Mouse (Mus musculus): ENCODE data around the gene Itsn1. TPM values are rescaled to one million over a fixed set of nuclear protein-coding genes. Genes with fewer than 3 reads are reported as not detected.

The Itsn1 gene
- polyA plus RNA-seq, 1 experiment from 2014 or later: 18.1 TPM

DNA sequence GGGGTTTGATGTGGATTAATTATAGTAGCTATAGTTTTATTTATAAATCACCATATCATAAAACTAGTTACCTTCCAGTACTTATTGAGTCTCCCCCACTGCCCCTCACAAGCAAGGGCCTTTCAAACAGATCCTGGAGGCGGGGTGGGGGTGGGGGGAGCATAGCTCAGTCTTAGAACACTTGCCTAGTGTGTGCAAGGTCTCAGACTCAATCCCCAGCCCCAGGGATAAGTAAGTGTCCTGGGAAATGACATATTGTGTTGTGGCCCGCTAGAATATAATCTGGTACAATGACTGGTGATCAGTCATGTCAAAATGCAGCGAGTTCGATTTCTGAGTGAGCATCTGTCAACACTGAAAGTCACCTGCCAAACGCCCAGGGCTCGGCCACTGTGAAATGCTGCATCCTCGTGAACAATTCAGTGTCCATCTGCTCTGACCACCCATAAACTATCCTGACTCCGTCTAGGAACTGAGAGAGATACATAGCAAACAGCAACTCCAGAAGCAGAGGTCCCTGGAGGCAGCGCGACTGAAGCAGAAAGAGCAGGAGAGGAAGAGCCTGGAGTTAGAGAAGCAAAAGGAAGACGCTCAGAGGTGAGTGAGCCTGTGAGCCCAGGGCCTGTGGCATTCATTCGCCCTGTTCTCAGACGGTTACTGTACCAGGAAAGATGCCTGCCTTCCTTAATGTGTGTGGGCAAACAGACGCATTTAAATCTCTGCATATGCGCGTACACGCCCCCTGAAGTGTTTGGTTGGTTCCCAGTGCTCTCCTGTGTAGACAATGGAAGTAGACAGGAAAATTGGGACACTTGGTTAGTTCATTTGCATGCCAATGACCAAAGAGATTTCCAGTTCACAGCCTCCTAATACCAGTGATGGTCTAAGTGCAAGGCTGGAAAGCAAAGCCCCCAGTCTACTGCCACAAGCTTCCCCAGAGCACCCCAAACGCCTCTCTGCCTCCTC lies 107.8 kb downstream of the Itsn1 start:
- H3K9me3 ChIP-seq (replicated peaks; ENCODE audit: control insufficient read depth, low read length): no peaks in the 10 kb centered on the region
- WGBS: 79% methylated on average over 18 of the region's 18 CpGs
- no peak overlapping the region for H3K9ac ChIP-seq (ENCODE audit: low read length)
- H3K4me3 ChIP-seq (replicated peaks; ENCODE audit: low read length): no peak overlapping the region
- ATAC-seq (ENCODE audit: insufficient read depth, low FRiP score): no peak
- no peaks in the 10 kb centered on the region for H3K36me3 ChIP-seq (ENCODE audit: control insufficient read depth, insufficient read depth, low read length)
- H3K27ac ChIP-seq (ENCODE audit: low read length): no peak overlapping the region
- no peaks in the 10 kb centered on the region for H3K4me1 ChIP-seq (ENCODE audit: control insufficient read depth, insufficient read depth, low read length)
- H3K4me2 ChIP-seq (ENCODE audit: low read depth, low read length): no peak overlapping the region
- H3K27me3 ChIP-seq (ENCODE audit: control insufficient read depth, insufficient read depth, low read length): no peaks in the 10 kb centered on the region

DNA sequence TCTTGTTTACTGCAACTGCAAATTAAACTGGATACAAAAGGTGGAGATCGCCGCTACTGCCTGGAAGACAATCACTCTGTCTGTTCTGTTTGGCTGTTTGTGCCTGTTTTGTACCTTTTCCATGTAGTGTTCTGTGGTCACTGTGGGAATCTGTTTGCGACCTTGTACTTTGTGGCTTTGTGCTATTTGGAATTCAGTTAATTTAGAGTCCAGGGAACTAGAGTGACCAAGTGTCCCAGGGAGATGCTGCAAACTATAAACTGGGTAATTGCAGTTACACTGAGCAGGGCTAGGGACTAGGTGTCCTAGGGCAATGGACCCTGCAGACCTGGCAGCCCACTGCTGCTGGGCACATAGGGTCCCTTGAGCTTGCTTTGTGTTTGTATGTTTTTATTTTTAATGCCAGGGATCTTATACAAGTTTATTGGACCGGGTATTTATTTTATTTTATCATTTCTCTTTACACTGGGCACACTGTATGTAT lies 108.5 kb downstream of the Itsn1 start:
- Histone ChIP-seq H3K27ac (ENCODE audit: low read length) (no peak overlapping the region), H3K27me3 (ENCODE audit: control insufficient read depth, insufficient read depth, low read length) (no peaks in the 10 kb centered on the region), H3K36me3 (ENCODE audit: control insufficient read depth, insufficient read depth, low read length) (no peaks in the 10 kb centered on the region), H3K4me2 (ENCODE audit: low read depth, low read length) (no peak overlapping the region), H3K9me3 (replicated peaks; ENCODE audit: control insufficient read depth, low read length) (no peaks in the 10 kb centered on the region), H3K9ac (ENCODE audit: low read length) (no peak overlapping the region), H3K4me3 (replicated peaks; ENCODE audit: low read length) (no peak overlapping the region), H3K4me1 (ENCODE audit: control insufficient read depth, insufficient read depth, low read length) (no peaks in the 10 kb centered on the region)
- ATAC-seq (ENCODE audit: insufficient read depth, low FRiP score): no peak
- 92% methylated on average over 4 of the region's 4 CpGs for WGBS

DNA sequence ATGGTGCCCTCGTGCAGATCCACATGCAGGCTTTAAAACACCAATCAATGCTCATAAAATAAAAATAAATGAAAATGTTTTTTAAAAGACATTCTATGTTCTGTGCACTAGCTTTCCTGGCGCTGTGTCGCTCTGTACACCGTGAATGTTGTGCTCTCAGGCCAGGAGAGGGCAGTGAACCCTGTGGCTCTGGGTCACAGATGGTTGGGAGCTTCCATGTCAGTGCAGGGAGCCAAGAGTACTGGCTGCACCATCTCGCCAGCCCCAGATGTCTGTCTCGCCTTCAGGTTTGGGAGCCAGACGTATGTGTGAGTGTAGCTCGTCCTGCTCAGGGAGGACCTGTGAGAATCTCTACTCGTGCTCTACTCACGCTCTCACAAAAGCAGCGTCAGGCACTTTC lies 109.7 kb downstream of the Itsn1 start:
- no peak for ATAC-seq (ENCODE audit: insufficient read depth, low FRiP score)
- WGBS: 77% methylated on average over 11 of the region's 11 CpGs
- H3K36me3 ChIP-seq (ENCODE audit: control insufficient read depth, insufficient read depth, low read length): no peaks in the 10 kb centered on the region

DNA sequence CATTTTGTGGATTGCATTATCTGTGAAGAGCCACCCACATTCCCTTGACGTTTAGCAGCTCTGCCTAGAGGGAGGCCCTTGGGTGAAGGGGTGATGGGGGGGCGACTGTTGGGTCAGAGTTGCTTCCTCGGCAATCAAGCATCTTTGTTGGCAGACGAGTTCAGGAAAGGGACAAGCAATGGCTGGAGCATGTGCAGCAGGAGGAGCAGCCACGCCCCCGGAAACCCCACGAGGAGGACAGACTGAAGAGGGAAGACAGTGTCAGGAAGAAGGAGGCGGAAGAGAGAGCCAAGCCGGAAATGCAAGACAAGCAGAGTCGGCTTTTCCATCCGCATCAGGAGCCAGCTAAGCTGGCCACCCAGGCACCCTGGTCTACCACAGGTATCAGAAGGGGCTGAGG lies 110.4 kb downstream of the Itsn1 start:
- no peak overlapping the region for H3K27ac ChIP-seq (ENCODE audit: low read length)
- ATAC-seq (ENCODE audit: insufficient read depth, low FRiP score): no peak
- WGBS: 46% methylated on average over 11 of the region's 11 CpGs
- H3K4me3 ChIP-seq (replicated peaks; ENCODE audit: low read length): no peak overlapping the region
- H3K9ac ChIP-seq (ENCODE audit: low read length): no peak overlapping the region
- no peaks in the 10 kb centered on the region for H3K9me3 ChIP-seq (replicated peaks; ENCODE audit: control insufficient read depth, low read length)
- H3K4me2 ChIP-seq (ENCODE audit: low read depth, low read length): no peak overlapping the region
- H3K36me3 ChIP-seq (ENCODE audit: control insufficient read depth, insufficient read depth, low read length): no peaks in the 10 kb centered on the region
- no peaks in the 10 kb centered on the region for H3K27me3 ChIP-seq (ENCODE audit: control insufficient read depth, insufficient read depth, low read length)
- H3K4me1 ChIP-seq (ENCODE audit: control insufficient read depth, insufficient read depth, low read length): no peaks in the 10 kb centered on the region

More for the DNA sequence above, 109.7 kb downstream of the Itsn1 start:
- Histone ChIP-seq H3K27ac (ENCODE audit: low read length) (no peak overlapping the region), H3K4me3 (replicated peaks; ENCODE audit: low read length) (no peak overlapping the region), H3K4me2 (ENCODE audit: low read depth, low read length) (no peak overlapping the region), H3K9ac (ENCODE audit: low read length) (no peak overlapping the region), H3K4me1 (ENCODE audit: control insufficient read depth, insufficient read depth, low read length) (no peaks in the 10 kb centered on the region), H3K27me3 (ENCODE audit: control insufficient read depth, insufficient read depth, low read length) (no peaks in the 10 kb centered on the region), H3K9me3 (replicated peaks; ENCODE audit: control insufficient read depth, low read length) (no peaks in the 10 kb centered on the region)

DNA sequence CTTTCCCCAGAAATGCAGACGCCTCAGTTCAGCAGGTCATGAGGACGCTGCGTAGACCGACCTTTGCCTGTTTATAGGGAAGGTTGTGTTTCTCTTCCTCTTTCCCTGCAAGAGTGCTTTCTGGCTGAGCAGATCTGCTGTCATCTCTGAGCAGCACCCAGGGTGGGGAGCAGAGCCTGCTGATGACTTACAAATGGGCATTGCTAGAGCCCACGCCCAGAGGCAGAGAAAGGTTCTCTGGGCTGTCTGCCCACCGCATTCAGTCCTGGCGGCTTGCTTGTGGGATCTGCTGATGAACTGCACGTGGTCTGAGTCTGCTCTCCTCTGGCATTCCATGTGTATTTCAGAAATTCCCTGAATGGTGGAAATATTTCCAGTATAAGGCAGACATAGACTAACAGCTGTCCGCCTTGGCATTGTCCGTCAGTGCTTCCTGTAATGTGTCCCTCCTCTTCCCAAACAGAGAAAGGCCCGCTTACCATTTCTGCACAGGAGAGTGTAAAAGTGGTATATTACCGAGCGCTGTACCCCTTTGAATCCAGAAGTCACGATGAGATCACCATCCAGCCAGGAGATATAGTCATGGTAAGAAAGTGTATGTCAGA lies 112.0 kb downstream of the Itsn1 start:
- H3K27ac ChIP-seq (ENCODE audit: low read length): no peak overlapping the region

DNA sequence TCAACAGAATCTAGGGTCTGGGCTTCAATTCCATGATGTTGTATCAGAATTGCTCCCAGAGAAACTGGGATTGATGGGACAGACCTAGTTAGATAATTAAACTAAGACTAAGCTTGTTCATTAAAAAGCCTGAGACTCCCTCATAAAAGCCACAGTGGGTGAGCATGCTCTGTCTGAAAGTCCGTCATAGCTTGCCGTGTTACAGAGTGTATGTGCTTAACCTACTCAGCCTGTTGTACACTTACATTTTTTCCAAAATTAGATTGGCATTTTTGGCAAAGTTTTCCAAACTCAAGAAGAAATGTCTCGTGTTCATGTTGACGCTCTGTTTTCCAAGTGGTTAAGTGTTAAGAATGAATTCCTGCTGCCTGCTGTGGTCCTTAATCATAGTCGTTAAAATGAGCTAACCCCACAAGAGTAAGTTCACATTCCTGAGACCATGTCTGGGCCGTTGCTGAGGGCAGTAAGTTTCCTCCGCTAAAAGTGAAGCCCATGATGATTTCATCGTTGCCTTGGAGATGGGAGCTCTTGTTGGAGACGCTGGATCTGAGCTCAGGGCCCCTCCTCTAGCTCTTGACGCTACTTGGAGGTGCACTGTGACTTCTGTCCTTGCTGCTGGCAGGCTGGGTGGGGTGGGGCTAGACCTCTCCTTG lies 117.1 kb downstream of the Itsn1 start:
- Histone ChIP-seq H3K36me3 (ENCODE audit: control insufficient read depth, insufficient read depth, low read length) (peaks cover 4% of the 10 kb centered on the region; the same call in 1 of the 2 replicates), H3K9me3 (replicated peaks; ENCODE audit: control insufficient read depth, low read length) (no peaks in the 10 kb centered on the region), H3K4me3 (replicated peaks; ENCODE audit: low read length) (no peak overlapping the region), H3K27ac (ENCODE audit: low read length) (peak overlapping the region; percentile 38; the same call in 1 of the 2 replicates), H3K4me2 (ENCODE audit: low read depth, low read length) (no peak overlapping the region), H3K27me3 (ENCODE audit: control insufficient read depth, insufficient read depth, low read length) (no peaks in the 10 kb centered on the region), H3K4me1 (ENCODE audit: control insufficient read depth, insufficient read depth, low read length) (peaks cover 4% of the 10 kb centered on the region; the same call in 1 of the 2 replicates), H3K9ac (ENCODE audit: low read length) (no peak overlapping the region)
- peak; percentile 45; the same call in 1 of the 2 replicates for ATAC-seq (ENCODE audit: insufficient read depth, low FRiP score)
- WGBS: 43% methylated on average over 10 of the region's 10 CpGs

More for the DNA sequence above, 112.0 kb downstream of the Itsn1 start:
- Histone ChIP-seq H3K27me3 (ENCODE audit: control insufficient read depth, insufficient read depth, low read length) (no peaks in the 10 kb centered on the region), H3K4me3 (replicated peaks; ENCODE audit: low read length) (no peak overlapping the region), H3K4me2 (ENCODE audit: low read depth, low read length) (no peak overlapping the region), H3K9ac (ENCODE audit: low read length) (no peak overlapping the region), H3K9me3 (replicated peaks; ENCODE audit: control insufficient read depth, low read length) (no peaks in the 10 kb centered on the region), H3K36me3 (ENCODE audit: control insufficient read depth, insufficient read depth, low read length) (no peaks in the 10 kb centered on the region), H3K4me1 (ENCODE audit: control insufficient read depth, insufficient read depth, low read length) (no peaks in the 10 kb centered on the region)
- 0 out of 2 replicates have a peak, but pooled peaks have one; percentile 31 for ATAC-seq (ENCODE audit: insufficient read depth, low FRiP score)
- WGBS: 77% methylated on average over 14 of the region's 14 CpGs

DNA sequence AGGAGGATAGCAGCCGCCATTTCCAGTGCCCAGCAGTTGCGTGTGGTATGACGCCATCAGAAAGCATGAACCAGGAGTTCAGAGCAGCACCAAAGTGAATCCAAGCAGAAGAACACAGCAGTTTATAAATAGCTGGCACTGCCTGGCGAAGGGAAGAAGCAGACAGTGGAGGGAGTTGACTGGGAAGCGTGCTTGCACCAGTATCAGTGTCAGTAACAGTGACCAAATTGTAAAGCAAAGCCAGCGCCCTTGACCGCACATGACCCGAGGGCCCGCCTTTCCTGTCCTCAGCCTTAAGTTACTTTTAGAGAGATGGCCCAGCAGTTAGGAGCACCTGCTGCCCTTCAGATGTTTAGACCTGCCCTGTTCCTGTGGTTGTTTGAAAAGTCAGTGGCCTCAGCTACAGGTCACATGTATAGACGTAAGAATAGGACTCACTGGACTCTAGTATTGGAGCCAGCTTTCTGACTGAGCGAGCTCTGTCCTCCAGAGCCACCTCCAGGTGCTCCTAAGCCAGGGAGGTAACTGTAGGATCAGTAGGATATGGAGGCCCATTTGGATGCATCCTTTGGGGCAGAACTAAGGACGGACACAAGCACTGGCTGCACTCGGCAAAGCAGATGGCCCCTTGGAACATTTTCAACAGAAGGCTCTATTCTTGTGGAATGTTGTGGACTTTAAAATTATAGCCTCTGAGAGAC lies 118.6 kb downstream of the Itsn1 start:
- peaks cover 4% of the 10 kb centered on the region; the same call in 1 of the 2 replicates for H3K4me1 ChIP-seq (ENCODE audit: control insufficient read depth, insufficient read depth, low read length)
- WGBS: 86% methylated on average over 13 of the region's 13 CpGs
- no peaks in the 10 kb centered on the region for H3K27me3 ChIP-seq (ENCODE audit: control insufficient read depth, insufficient read depth, low read length)
- H3K36me3 ChIP-seq (ENCODE audit: control insufficient read depth, insufficient read depth, low read length): peaks cover 4% of the 10 kb centered on the region; the same call in 1 of the 2 replicates
- no peak overlapping the region for H3K9ac ChIP-seq (ENCODE audit: low read length)
- H3K4me2 ChIP-seq (ENCODE audit: low read depth, low read length): no peak overlapping the region
- no peak for ATAC-seq (ENCODE audit: insufficient read depth, low FRiP score)
- H3K9me3 ChIP-seq (replicated peaks; ENCODE audit: control insufficient read depth, low read length): no peaks in the 10 kb centered on the region
- no peak overlapping the region for H3K4me3 ChIP-seq (replicated peaks; ENCODE audit: low read length)
- H3K27ac ChIP-seq (ENCODE audit: low read length): no peak overlapping the region

DNA sequence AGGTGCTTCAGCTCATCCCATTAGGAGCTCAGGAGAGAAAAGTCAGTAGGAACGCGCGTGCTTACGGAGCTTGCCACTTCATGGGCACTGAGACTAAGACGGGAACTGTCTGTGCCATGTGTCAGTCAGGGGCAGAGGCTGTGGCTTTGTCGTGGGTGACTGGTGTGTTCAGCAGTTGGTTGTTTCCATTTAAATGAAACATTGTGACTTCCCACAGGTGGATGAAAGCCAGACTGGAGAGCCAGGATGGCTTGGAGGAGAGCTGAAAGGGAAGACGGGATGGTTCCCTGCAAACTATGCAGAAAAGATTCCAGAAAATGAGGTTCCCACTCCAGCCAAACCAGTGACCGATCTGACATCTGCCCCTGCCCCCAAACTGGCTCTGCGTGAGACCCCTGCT lies 119.4 kb downstream of the Itsn1 start:
- Histone ChIP-seq H3K9ac (ENCODE audit: low read length) (no peak overlapping the region), H3K9me3 (replicated peaks; ENCODE audit: control insufficient read depth, low read length) (no peaks in the 10 kb centered on the region), H3K4me1 (ENCODE audit: control insufficient read depth, insufficient read depth, low read length) (peaks cover 4% of the 10 kb centered on the region; the same call in 1 of the 2 replicates), H3K27ac (ENCODE audit: low read length) (no peak overlapping the region), H3K36me3 (ENCODE audit: control insufficient read depth, insufficient read depth, low read length) (peaks cover 4% of the 10 kb centered on the region; the same call in 1 of the 2 replicates), H3K27me3 (ENCODE audit: control insufficient read depth, insufficient read depth, low read length) (no peaks in the 10 kb centered on the region), H3K4me2 (ENCODE audit: low read depth, low read length) (no peak overlapping the region), H3K4me3 (replicated peaks; ENCODE audit: low read length) (no peak overlapping the region)
- 89% methylated on average over 9 of the region's 9 CpGs for WGBS
- no peak for ATAC-seq (ENCODE audit: insufficient read depth, low FRiP score)
